20 mouse cellular contexts compared by ENCODE assay signal in the genomic region with DNA sequence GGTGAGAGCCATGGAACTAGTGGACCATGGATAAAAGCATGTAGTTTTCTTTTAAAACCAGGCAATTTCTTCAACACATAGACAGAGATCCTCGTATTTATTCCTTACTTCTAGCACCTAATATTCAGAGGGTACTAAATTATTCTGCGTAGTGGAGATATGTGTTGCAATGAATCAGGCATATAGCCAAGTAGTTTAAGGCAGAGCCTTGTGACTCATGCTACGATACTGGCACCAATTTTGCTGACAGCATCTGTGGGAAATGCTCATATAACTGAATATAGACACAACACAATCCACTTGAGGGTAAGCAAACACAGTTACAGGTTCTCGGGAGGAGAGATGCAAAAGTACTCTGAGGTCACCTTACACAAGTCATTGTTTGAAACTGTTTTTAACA. TPM values are rescaled to one million over a fixed set of nuclear protein-coding genes. Genes with fewer than 3 reads are reported as not detected.
DNase-seq lines count a peak whose midpoint lies in the region; ATAC-seq and TF ChIP-seq lines count a peak whose summit lies in the region.
"Had no signal": no experiment of that assay in that cellular context is flagged by ENCODE, and none has a peak within 500 bp of the region (broad histone marks: within the 10 kb centered on the region; RNA-seq: fewer than 3 reads in every experiment).

No protein-coding gene starts in this region.

- DNase-seq in adrenal gland, adult 2 months = peak; percentile 47
- no peak for DNase-seq in adrenal gland, postnatal 4 days (ENCODE audit: low spot score in 2 of 2)
- DNase-seq in 3134 (ENCODE audit: extremely low read depth, insufficient read length, low spot score) = peak; percentile 63
- DNase-seq in adrenal gland, postnatal 10 days = peak; percentile 22
- DNase-seq in thymus, postnatal 4 days = no peak
- no peak for DNase-seq in gastrocnemius, adult 2 months
- DNase-seq in testis, postnatal 14 days (ENCODE audit: low spot score) = no peak
- DNase-seq: cerebellum, adult 2 months; gastrocnemius, postnatal 10 days; heart, postnatal 36 days; kidney, adult 2 months; kidney, postnatal 25 days; layer of hippocampus, adult 9-11 months; liver; right cerebral cortex, postnatal 14 days had no signal

- peak; percentile 22; the same call in 1 of the 2 replicates for ATAC-seq in granulocyte monocyte progenitor cell, adult 5-6 weeks (replicated peaks; ENCODE audit: poor library complexity, severe bottlenecking)
- ATAC-seq: forebrain, embryonic 16.5 days; hindbrain, postnatal 0 days; midbrain, embryonic 13.5 days had no signal

- intact Hi-C loops in gastrocnemius, adult 2 months (cut with DNase I) = no loop called here

- no peak for TF ChIP-seq CTCF in gastrocnemius, adult 2 months (IDR thresholded peaks at IDR 0.05)

- no peak overlapping the region for H3K4me3 ChIP-seq in gastrocnemius, adult 2 months
- H3K4me3 ChIP-seq: midbrain, embryonic 13.5 days had no signal

- H3K27ac ChIP-seq in gastrocnemius, adult 2 months = no peak overlapping the region
- H3K27ac ChIP-seq: hindbrain, postnatal 0 days; macrophage; midbrain, embryonic 13.5 days had no signal

RNA-seq across cellular contexts. Expression of gene Rassf6, which starts 41.4 kb away (rescaled TPM):
- 1 to 10 TPM; 2.8 to 3.4 TPM for total RNA-seq in adrenal gland, adult 2 months (2021)
- 0.33 TPM in 1 of 2 replicates, not detected in the other for polyA plus RNA-seq in adrenal gland, adult 2 months (2012; rRNA removed)
- 1 to 10 TPM; 1.5 to 4.3 TPM for total RNA-seq in adrenal gland, postnatal 4 days (2021)
- total RNA-seq in adrenal gland, postnatal 10 days (2021) = 1 to 10 TPM; 4.8 to 7.0 TPM
- total RNA-seq in granulocyte monocyte progenitor cell, adult 5-6 weeks (2014; fragmentation: Nextera tagmentation) = not detected in 2 replicates
- 0.36 TPM in 1 of 2 replicates, not detected in the other for total RNA-seq in granulocyte monocyte progenitor cell, adult 5-6 weeks (2017)
- total RNA-seq in gastrocnemius, adult 2 months (2021) = not detected
- total RNA-seq: gastrocnemius, postnatal 10 days; heart, postnatal 36 days had no signal
- polyA plus RNA-seq: macrophage had no signal

Comparison
In these comparisons a context has a peak if more than half of its experiments do, and no peak if none do; other contexts are left out.
1. DNase-seq: peak in adrenal gland, adult 2 months (single experiment), 3134 (single experiment) and adrenal gland, postnatal 10 days (single experiment); none in adrenal gland, postnatal 4 days (0 of 2), thymus, postnatal 4 days (single experiment), gastrocnemius, adult 2 months (single experiment) and testis, postnatal 14 days (single experiment).